In the genomic region with DNA sequence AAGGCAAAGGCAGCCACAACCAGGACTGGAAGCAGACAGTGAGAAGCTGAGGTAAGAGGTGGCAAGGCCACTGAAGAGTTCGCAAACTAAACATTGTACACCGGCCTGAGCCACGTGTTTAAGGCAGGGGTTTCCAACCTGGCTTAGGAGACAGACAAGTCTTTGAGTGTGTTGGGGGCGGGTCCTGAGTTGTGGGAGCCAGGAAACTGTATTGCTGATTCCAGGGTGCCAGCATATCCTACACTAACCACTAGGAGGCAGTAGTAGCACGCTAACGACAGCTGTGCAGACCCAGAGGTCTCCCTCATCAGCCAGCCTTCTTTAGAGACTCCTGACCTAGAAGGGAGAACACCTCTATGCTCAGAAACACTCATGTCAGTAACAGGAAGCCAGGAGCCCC, we compare ENCODE assay signal across 9 mouse cellular contexts. TPM values are rescaled to one million over a fixed set of nuclear protein-coding genes. Genes with fewer than 3 reads are reported as not detected.
DNase-seq lines count a peak whose midpoint lies in the region; ATAC-seq and TF ChIP-seq lines count a peak whose summit lies in the region.
"Had no signal": no experiment of that assay in that cellular context is flagged by ENCODE, and none has a peak within 500 bp of the region (broad histone marks: within the 10 kb centered on the region; RNA-seq: fewer than 3 reads in every experiment).

No protein-coding gene starts in this region.

- H3K9me3 ChIP-seq in heart, embryonic 10.5 days, result no peaks in the 10 kb centered on the region
- H3K9me3 ChIP-seq in heart, embryonic 12.5 days (replicated peaks), result no peaks in the 10 kb centered on the region
- H3K9me3 ChIP-seq: limb, embryonic 13.5 days had no signal

- no peak for ATAC-seq in heart, embryonic 12.5 days (ENCODE audit: insufficient number of reproducible peaks, low FRiP score)

- no peaks in the 10 kb centered on the region; the same call in 1 of the 2 replicates for H3K27me3 ChIP-seq in heart, embryonic 10.5 days (ENCODE audit: insufficient read depth, poor library complexity, severe bottlenecking)
- 0 out of 2 replicates have a peak, but pooled peaks cover 11% of the 10 kb centered on the region for H3K27me3 ChIP-seq in heart, embryonic 12.5 days (replicated peaks)
- H3K27me3 ChIP-seq in small intestine, adult 2 months (ENCODE audit: control insufficient read depth, insufficient read depth, low read length), result no peaks in the 10 kb centered on the region

- H3K36me3 ChIP-seq in heart, embryonic 10.5 days, result no peaks in the 10 kb centered on the region
- H3K36me3 ChIP-seq in heart, embryonic 12.5 days, result no peaks in the 10 kb centered on the region
- no peaks in the 10 kb centered on the region for H3K36me3 ChIP-seq in small intestine, adult 2 months (ENCODE audit: control insufficient read depth, insufficient read depth, low read length)
- H3K36me3 ChIP-seq: limb, embryonic 13.5 days had no signal

- H3K9ac ChIP-seq in heart, embryonic 12.5 days, result no peak overlapping the region
- H3K9ac ChIP-seq: limb, embryonic 13.5 days had no signal

- H3K4me2 ChIP-seq in heart, embryonic 12.5 days, result no peak overlapping the region
- H3K4me2 ChIP-seq: limb, embryonic 13.5 days had no signal

- 12% methylated on average over 6 of the region's 6 CpGs for WGBS in heart, embryonic 10.5 days
- WGBS in heart, embryonic 12.5 days, result 9% methylated on average over 6 of the region's 6 CpGs
- WGBS in bone marrow, adult 2 months, result 37% methylated on average over 6 of the region's 6 CpGs
- WGBS in small intestine, adult 2 months, result 25% methylated on average over 6 of the region's 6 CpGs

- TF ChIP-seq POLR2A in bone marrow, adult 2 months (IDR thresholded peaks at IDR 0.05; ENCODE audit: borderline replicate concordance, control insufficient read depth, low read depth, low read length), result no peak
- TF ChIP-seq POLR2A in small intestine, adult 2 months (IDR thresholded peaks at IDR 0.05; ENCODE audit: low read depth, low read length), result no peak

- H3K4me3 ChIP-seq in heart, embryonic 10.5 days, result no peak overlapping the region
- no peak overlapping the region for H3K4me3 ChIP-seq in heart, embryonic 12.5 days
- H3K4me3 ChIP-seq in bone marrow, adult 2 months (replicated peaks; ENCODE audit: control insufficient read depth, low read depth, low read length), result no peak overlapping the region
- H3K4me3 ChIP-seq in small intestine, adult 2 months (ENCODE audit: low read depth, low read length), result no peak overlapping the region
- H3K4me3 ChIP-seq: limb, embryonic 13.5 days had no signal

- peak; percentile 87 for TF ChIP-seq CTCF in bone marrow, adult 2 months (IDR thresholded peaks at IDR 0.05; ENCODE audit: control insufficient read depth, insufficient read depth, low read length)
- TF ChIP-seq CTCF in small intestine, adult 2 months (IDR thresholded peaks at IDR 0.05; ENCODE audit: extremely low read depth, insufficient read length, insufficient replicate concordance, low read depth, low read length), result peak; percentile 84; the same call in 1 of the 2 replicates

- H3K4me1 ChIP-seq in heart, embryonic 10.5 days, result peaks cover 13% of the 10 kb centered on the region
- H3K4me1 ChIP-seq in heart, embryonic 12.5 days (replicated peaks), result peaks cover 4% of the 10 kb centered on the region
- no peaks in the 10 kb centered on the region for H3K4me1 ChIP-seq in bone marrow, adult 2 months (ENCODE audit: control insufficient read depth, insufficient read depth, low read length)
- H3K4me1 ChIP-seq in small intestine, adult 2 months (ENCODE audit: control insufficient read depth, insufficient read depth, insufficient read length, low read length), result peaks cover 10% of the 10 kb centered on the region

- peak; percentile 74 for DNase-seq in heart, embryonic 10.5 days (ENCODE audit: low spot score)
- peak; percentile 84 for DNase-seq in CD4-positive, CD25-positive, alpha-beta regulatory T cell, adult 2 months (ENCODE audit: low read depth, low spot score)
- peak; percentile 21 to 48 for DNase-seq in kidney, postnatal 4 days
- DNase-seq in frontal cortex, postnatal 10 days (ENCODE audit: low spot score in 2 of 2), result no peak
- DNase-seq in gastrocnemius, postnatal 10 days, result no peak

- H3K27ac ChIP-seq in heart, embryonic 10.5 days, result no peak overlapping the region
- no peak overlapping the region for H3K27ac ChIP-seq in heart, embryonic 12.5 days (ENCODE audit: poor library complexity, severe bottlenecking)
- no peak overlapping the region for H3K27ac ChIP-seq in bone marrow, adult 2 months (ENCODE audit: control insufficient read depth, insufficient read depth, low read depth, low read length, poor library complexity)
- H3K27ac ChIP-seq in small intestine, adult 2 months (ENCODE audit: insufficient read depth, low read depth, low read length), result no peak overlapping the region
- H3K27ac ChIP-seq: limb, embryonic 13.5 days had no signal

RNA-seq across cellular contexts. Expression of a gene that starts 35.7 kb away (rescaled TPM):
- polyA plus RNA-seq in heart, embryonic 10.5 days (2016; fragmentation: Nextera tagmentation; extraction: Ambion mirVana), result 0.90 and 1.1 TPM in 2 replicates
- polyA plus RNA-seq in heart, embryonic 12.5 days (2016; fragmentation: Nextera tagmentation; extraction: Ambion mirVana), result 2.8 and 3.7 TPM in 2 replicates
- 5.2 and 7.0 TPM in 2 replicates for polyA plus RNA-seq in bone marrow, adult 2 months (2011; ENCODE audit: insufficient read depth, insufficient read length, low replicate concordance, missing spikeins)
- 7.1 and 22.7 TPM in 2 replicates for polyA plus RNA-seq in small intestine, adult 2 months (2012; rRNA removed)
- 1 to 10 TPM; 7.1 to 7.5 TPM for total RNA-seq in gastrocnemius, postnatal 10 days (2021)

RNA-seq across cellular contexts. Expression of a gene that starts 35.8 kb away (rescaled TPM):
- 3.1 and 3.4 TPM in 2 replicates for polyA plus RNA-seq in heart, embryonic 10.5 days (2016; fragmentation: Nextera tagmentation; extraction: Ambion mirVana)
- 3.7 and 3.9 TPM in 2 replicates for polyA plus RNA-seq in heart, embryonic 12.5 days (2016; fragmentation: Nextera tagmentation; extraction: Ambion mirVana)
- 28.7 and 39.5 TPM in 2 replicates for polyA plus RNA-seq in bone marrow, adult 2 months (2011; ENCODE audit: insufficient read depth, insufficient read length, low replicate concordance, missing spikeins)
- 10.8 and 27.7 TPM in 2 replicates for polyA plus RNA-seq in small intestine, adult 2 months (2012; rRNA removed)
- total RNA-seq in gastrocnemius, postnatal 10 days (2021), result 1 to 10 TPM; 4.7 to 6.6 TPM

RNA-seq across cellular contexts. Expression of a gene that starts 39.4 kb away (rescaled TPM):
- polyA plus RNA-seq in heart, embryonic 10.5 days (2016; fragmentation: Nextera tagmentation; extraction: Ambion mirVana), result not detected in 2 replicates
- not detected in 2 replicates for polyA plus RNA-seq in heart, embryonic 12.5 days (2016; fragmentation: Nextera tagmentation; extraction: Ambion mirVana)
- polyA plus RNA-seq in bone marrow, adult 2 months (2011; ENCODE audit: insufficient read depth, insufficient read length, low replicate concordance, missing spikeins), result 5.9 and 21.1 TPM in 2 replicates
- 0.28 and 0.71 TPM in 2 replicates for polyA plus RNA-seq in small intestine, adult 2 months (2012; rRNA removed)
- not detected for total RNA-seq in gastrocnemius, postnatal 10 days (2021)

Comparison
In these comparisons a context has a peak if more than half of its experiments do, and no peak if none do; other contexts are left out.
1. DNase-seq: peak in heart, embryonic 10.5 days (single experiment), CD4-positive, CD25-positive, alpha-beta regulatory T cell, adult 2 months (single experiment) and kidney, postnatal 4 days (2 of 2); none in frontal cortex, postnatal 10 days (0 of 2) and gastrocnemius, postnatal 10 days (single experiment).